Mouse (Mus musculus): Measurements from ENCODE around the gene Lrba. TPM values are rescaled to one million over a fixed set of nuclear protein-coding genes. Genes with fewer than 3 reads are reported as not detected.

The Lrba gene
- polyA plus RNA-seq, 1 experiment from 2014 or later = 3.0 TPM

- no peak overlapping the region for H3K27ac ChIP-seq
- H3K9me3 ChIP-seq = no peaks in the 10 kb centered on the region
- DNase-seq (ENCODE audit: extremely low spot score, low spot score) = no peak
- H3K4me3 ChIP-seq = peak overlapping the region; percentile 22; the same call in 1 of the 2 replicates
- peaks cover 74% of the 10 kb centered on the region for H3K27me3 ChIP-seq (ENCODE audit: poor library complexity, severe bottlenecking)
- H3K36me3 ChIP-seq (replicated peaks) = no peaks in the 10 kb centered on the region
- peaks cover 35% of the 10 kb centered on the region for H3K4me1 ChIP-seq
- 24% methylated on average over 11 of the region's 11 CpGs for WGBS
These were observed 315.2 kb downstream of the Lrba start for GRCm38 (mm10) chr3:86539555-86540168.

GRCm38 (mm10) chr3:86541074-86541614 lies 316.7 kb downstream of the Lrba start:
- Histone ChIP-seq H3K27ac (no peak overlapping the region), H3K4me1 (peaks cover 40% of the 10 kb centered on the region), H3K27me3 (ENCODE audit: poor library complexity, severe bottlenecking) (peaks cover 88% of the 10 kb centered on the region), H3K9me3 (no peaks in the 10 kb centered on the region), H3K36me3 (replicated peaks) (no peaks in the 10 kb centered on the region), H3K4me3 (no peak overlapping the region)
- 63% methylated on average over 4 of the region's 4 CpGs for WGBS
- no peak for DNase-seq (ENCODE audit: extremely low spot score, low spot score)

GRCm38 (mm10) chr3:86541863-86542397 lies 317.4 kb downstream of the Lrba start:
- Histone ChIP-seq H3K4me3 (no peak overlapping the region), H3K36me3 (replicated peaks) (no peaks in the 10 kb centered on the region), H3K27me3 (ENCODE audit: poor library complexity, severe bottlenecking) (peaks cover 96% of the 10 kb centered on the region), H3K27ac (no peak overlapping the region), H3K9me3 (no peaks in the 10 kb centered on the region), H3K4me1 (peaks cover 48% of the 10 kb centered on the region)
- no peak for DNase-seq (ENCODE audit: extremely low spot score, low spot score)
- 63% methylated on average over 1 of the region's 1 CpGs for WGBS

- Histone ChIP-seq H3K36me3 (replicated peaks) (no peaks in the 10 kb centered on the region), H3K9me3 (no peaks in the 10 kb centered on the region), H3K4me1 (peaks cover 54% of the 10 kb centered on the region), H3K27ac (no peak overlapping the region), H3K27me3 (ENCODE audit: poor library complexity, severe bottlenecking) (peaks cover 100% of the 10 kb centered on the region), H3K4me3 (peak overlapping the region; percentile 26; the same call in 1 of the 2 replicates)
- DNase-seq (ENCODE audit: extremely low spot score, low spot score) = no peak
- WGBS = 12% methylated on average over 3 of the region's 3 CpGs
These were observed 320.3 kb downstream of the Lrba start for GRCm38 (mm10) chr3:86544785-86545184.

DNA sequence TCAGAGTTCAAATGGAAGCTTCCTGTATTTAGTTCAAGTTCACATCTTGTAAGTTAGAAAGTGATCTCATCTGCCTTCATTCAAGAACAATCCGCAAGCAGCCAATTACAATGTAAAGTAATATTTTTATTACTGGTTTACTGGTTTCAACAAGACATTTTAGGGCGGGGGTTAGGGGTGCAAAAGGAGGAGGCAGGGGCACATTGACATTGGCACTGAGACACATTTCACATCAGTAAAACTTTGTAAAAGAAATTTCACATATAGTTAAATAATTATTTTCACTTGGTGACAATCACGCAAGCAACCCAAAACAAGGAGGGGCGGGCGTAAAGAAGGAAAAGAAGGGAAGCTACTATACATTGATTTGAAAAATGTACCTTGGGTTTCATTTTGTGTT lies 321.5 kb downstream of the Lrba start:
- peaks cover 59% of the 10 kb centered on the region for H3K4me1 ChIP-seq
- H3K4me3 ChIP-seq = peak overlapping the region; percentile 55
- H3K36me3 ChIP-seq (replicated peaks) = no peaks in the 10 kb centered on the region
- H3K27ac ChIP-seq = no peak overlapping the region
- peaks cover 100% of the 10 kb centered on the region for H3K27me3 ChIP-seq (ENCODE audit: poor library complexity, severe bottlenecking)
- 18% methylated on average over 5 of the region's 5 CpGs for WGBS
- H3K9me3 ChIP-seq = no peaks in the 10 kb centered on the region
- no peak for DNase-seq (ENCODE audit: extremely low spot score, low spot score)

DNA sequence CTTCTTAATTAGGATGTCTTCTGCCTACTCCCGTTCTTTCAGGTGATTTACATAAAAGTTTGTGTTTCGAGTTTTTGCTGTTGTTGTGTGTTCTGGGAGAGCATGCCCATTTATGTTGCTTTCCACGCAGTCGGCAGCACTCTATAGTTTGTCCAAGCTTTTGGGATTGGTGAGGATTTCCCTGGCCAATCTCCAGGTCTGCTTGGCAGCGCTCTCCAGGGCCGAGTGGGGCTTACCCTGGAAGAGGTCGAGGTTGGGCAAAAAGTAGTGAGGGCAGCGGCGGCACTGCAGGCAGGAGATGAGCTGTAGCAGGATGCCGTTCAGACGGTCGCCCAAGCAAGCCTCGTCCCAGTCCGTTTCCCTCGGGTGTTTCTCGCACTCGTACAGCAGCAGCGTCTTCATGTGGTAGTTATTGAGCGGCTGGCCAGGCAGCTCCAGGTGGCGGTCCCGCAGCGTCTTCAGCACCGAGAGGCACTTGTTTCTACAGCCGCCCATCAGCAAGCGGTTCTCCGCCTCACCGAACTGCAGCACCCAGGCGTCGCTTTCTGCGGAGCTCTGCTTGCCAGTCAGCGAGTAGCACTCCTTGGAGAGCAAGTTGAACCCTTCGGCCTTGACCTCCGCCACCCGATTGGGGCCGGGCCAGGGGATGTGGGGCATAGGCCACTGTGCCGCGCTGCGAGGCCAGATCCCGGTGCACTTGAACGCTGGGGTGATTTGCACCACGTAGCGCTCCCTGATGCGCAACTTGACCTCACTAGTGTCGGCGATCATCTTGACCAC lies 322.2 kb downstream of the Lrba start:
- peaks cover 60% of the 10 kb centered on the region for H3K4me1 ChIP-seq
- H3K36me3 ChIP-seq (replicated peaks) = no peaks in the 10 kb centered on the region
- peak; percentile 71 for DNase-seq (ENCODE audit: extremely low spot score, low spot score)
- WGBS = 0% methylated on average over 45 of the region's 45 CpGs
- peak overlapping the region; percentile 55 for H3K4me3 ChIP-seq
- H3K9me3 ChIP-seq = no peaks in the 10 kb centered on the region
- H3K27ac ChIP-seq = peak overlapping the region; percentile 77
- H3K27me3 ChIP-seq (ENCODE audit: poor library complexity, severe bottlenecking) = peaks cover 100% of the 10 kb centered on the region

- peaks cover 100% of the 10 kb centered on the region for H3K27me3 ChIP-seq (ENCODE audit: poor library complexity, severe bottlenecking)
- H3K4me1 ChIP-seq = peaks cover 58% of the 10 kb centered on the region
- WGBS = under 1% methylated on average over 42 of the region's 42 CpGs
- peak; percentile 64 for DNase-seq (ENCODE audit: extremely low spot score, low spot score)
- peak overlapping the region; percentile 55 for H3K4me3 ChIP-seq
- H3K27ac ChIP-seq = peak overlapping the region; percentile 77
- H3K36me3 ChIP-seq (replicated peaks) = no peaks in the 10 kb centered on the region
- no peaks in the 10 kb centered on the region for H3K9me3 ChIP-seq
These were observed 322.8 kb downstream of the Lrba start for GRCm38 (mm10) chr3:86547251-86547791.

GRCm38 (mm10) chr3:86548091-86549015 lies 323.9 kb downstream of the Lrba start, which contains the start of gene Mab21l2:
Gene Mab21l2, minus strand, starts transcription at chr3:86548629.
- 0% methylated on average over 25 of the region's 25 CpGs for WGBS

DNA sequence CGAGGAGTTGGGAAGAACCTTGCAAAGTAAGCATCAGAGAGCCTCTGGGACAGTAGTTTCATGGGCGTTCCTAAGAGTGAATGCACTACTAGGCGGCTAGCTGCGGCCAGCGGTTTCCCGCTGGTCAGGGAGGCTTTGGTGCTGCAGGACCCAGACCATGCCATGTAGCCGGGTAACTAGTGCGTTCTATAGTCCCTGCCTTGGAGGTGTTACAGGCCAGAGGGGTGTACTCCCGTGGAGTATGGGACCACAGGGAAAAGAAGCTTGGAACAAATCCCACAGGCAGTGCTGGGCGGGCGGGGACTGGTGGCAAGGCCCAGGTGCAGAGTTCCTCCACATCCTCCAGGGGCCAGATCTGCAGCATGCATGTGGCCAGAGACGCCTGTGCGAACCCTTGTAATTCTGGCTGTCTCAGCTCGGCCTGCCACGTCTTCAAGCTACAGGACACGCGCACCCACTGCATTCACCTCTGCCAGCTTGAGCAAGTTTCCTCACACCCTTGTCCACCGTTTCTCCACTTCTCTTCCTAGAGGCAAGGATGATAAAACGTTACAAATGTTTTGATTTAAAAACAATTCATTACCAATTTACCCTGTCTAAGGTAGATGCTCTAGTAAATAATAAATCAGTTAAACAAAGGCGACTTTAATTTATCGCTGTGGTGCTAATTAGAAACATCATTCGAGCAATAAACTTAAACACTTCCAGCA lies 326.0 kb downstream of the Lrba start:
- peaks cover 100% of the 10 kb centered on the region for H3K27me3 ChIP-seq (ENCODE audit: poor library complexity, severe bottlenecking)
- peak; percentile 66 for DNase-seq (ENCODE audit: extremely low spot score, low spot score)
- H3K36me3 ChIP-seq (replicated peaks) = no peaks in the 10 kb centered on the region
- H3K4me1 ChIP-seq = peaks cover 54% of the 10 kb centered on the region
- 1% methylated on average over 22 of the region's 22 CpGs for WGBS
- H3K9me3 ChIP-seq = no peaks in the 10 kb centered on the region
- peak overlapping the region; percentile 39 for H3K4me3 ChIP-seq
- H3K27ac ChIP-seq = peak overlapping the region; percentile 44; the same call in 1 of the 2 replicates

More at GRCm38 (mm10) chr3:86548091-86549015, 323.9 kb downstream of the Lrba start, which contains the start of gene Mab21l2:
- Histone ChIP-seq H3K4me1 (peaks cover 58% of the 10 kb centered on the region), H3K4me3 (peak within 1 kb of the TSS; percentile 55), H3K36me3 (replicated peaks) (no peaks in the 10 kb centered on the region), H3K27ac (peak within 1 kb of the TSS; percentile 77), H3K27me3 (ENCODE audit: poor library complexity, severe bottlenecking) (peaks cover 100% of the 10 kb centered on the region), H3K9me3 (no peaks in the 10 kb centered on the region)
- peak; percentile 58 for DNase-seq (ENCODE audit: extremely low spot score, low spot score)

GRCm38 (mm10) chr3:86551011-86551728 lies 326.7 kb downstream of the Lrba start:
- no peaks in the 10 kb centered on the region for H3K9me3 ChIP-seq
- whole genome bisulfite sequencing = 4% methylated on average over 8 of the region's 8 CpGs
- peaks cover 100% of the 10 kb centered on the region for H3K27me3 ChIP-seq (ENCODE audit: poor library complexity, severe bottlenecking)
- H3K36me3 ChIP-seq (replicated peaks) = no peaks in the 10 kb centered on the region
- H3K4me1 ChIP-seq = peaks cover 50% of the 10 kb centered on the region
- peak overlapping the region; percentile 39 for H3K4me3 ChIP-seq
- no peak overlapping the region for H3K27ac ChIP-seq
- DNase-seq (ENCODE audit: extremely low spot score, low spot score) = peak; percentile 31

GRCm38 (mm10) chr3:86552170-86552569 lies 327.7 kb downstream of the Lrba start:
- Histone ChIP-seq H3K4me3 (no peak overlapping the region), H3K27me3 (ENCODE audit: poor library complexity, severe bottlenecking) (peaks cover 100% of the 10 kb centered on the region), H3K36me3 (replicated peaks) (no peaks in the 10 kb centered on the region), H3K9me3 (no peaks in the 10 kb centered on the region), H3K4me1 (peaks cover 40% of the 10 kb centered on the region), H3K27ac (no peak overlapping the region)
- WGBS = 18% methylated on average over 5 of the region's 5 CpGs
- DNase-seq (ENCODE audit: extremely low spot score, low spot score) = no peak

Data from forebrain, embryonic 10.5 days (tissue).